Mouse (Mus musculus) gastrocnemius, adult 2 months (tissue): ENCODE measurements around the gene Ppfibp1. TPM values are rescaled to one million over a fixed set of nuclear protein-coding genes. Genes with fewer than 3 reads are reported as not detected.

Source experiments
- DNase-seq: peaks from one replicate; pipeline ENCODE4 v3.0.0; 2022
- H3K27ac ChIP-seq: fragments of 200-600 bp; 2 replicates; pipeline ENCODE4 v1.8.1; 2022; ENCODE audit warnings: mild to moderate bottlenecking
- H3K4me3 ChIP-seq: fragments of 200-600 bp; 2 replicates; pipeline ENCODE4 v1.8.1; 2022; ENCODE audit warnings: mild to moderate bottlenecking, moderate library complexity
- CTCF ChIP-seq: fragments of 200-600 bp; IDR thresholded peaks from 2 replicates; pipeline ENCODE4 v1.8.1; 2022; ENCODE audit warnings: antibody characterized with exemption, mild to moderate bottlenecking, moderate library complexity
- intact Hi-C: fragments of 180-260 bp; cut with DNase I; formaldehyde crosslinking; loops from one replicate; pipeline ENCODE4 v1.15.1; 2025
- long read RNA-seq, 2 experiments: library from polyadenylated mRNA; stranded (forward); transcript quantifications; one replicate each; pipeline ENCODE4 v2.0.0; 2021
- total RNA-seq, 2 experiments: library from RNA; stranded (reverse); gene quantifications; 2 replicates each; pipeline ENCODE4 v1.2.3; 2021

The Ppfibp1 gene
- 10 to 100 TPM; 40.3 to 44.8 TPM for total RNA-seq
- long read RNA-seq, experiment 1, full-length matches to known transcripts: 9 of 55 reads
- long read RNA-seq, experiment 1, partial matches to known transcripts: 3 of 55 reads
- long read RNA-seq, experiment 1, other reads (novel, unspliced or antisense): 43 of 55 reads
- long read RNA-seq, experiment 2, full-length matches to known transcripts: 6 of 36 reads
- long read RNA-seq, experiment 2, partial matches to known transcripts: 3 of 36 reads
- long read RNA-seq, experiment 2, other reads (novel, unspliced or antisense): 27 of 36 reads

GRCm38 (mm10) chr6:146887958-146888659 lies at the start of gene Ppfibp1:
Gene Ppfibp1, plus strand, starts transcription at chr6:146888487.
- Histone ChIP-seq H3K4me3 (peak within 1 kb of the TSS; percentile 99), H3K27ac (peak within 1 kb of the TSS; percentile 97)
- peak; percentile 99 for DNase-seq
- intact Hi-C loops: loop anchor here (1.0 to 5.0 kb wide), 3 partner anchors 58 to 104 kb away; no protein-coding TSS in a partner anchor
- no peak for TF ChIP-seq CTCF

- TF ChIP-seq CTCF: no peak
- no peak for DNase-seq
- Histone ChIP-seq H3K4me3 (no peak overlapping the region), H3K27ac (no peak overlapping the region)
- intact Hi-C loops: loop anchor here (10.0 kb wide), 1 partner anchor 256 kb away; the partner anchor contains the start of gene Klhl42
Observed at GRCm38 (mm10) chr6:146838863-146839262, 49.4 kb upstream of the Ppfibp1 start.

DNA sequence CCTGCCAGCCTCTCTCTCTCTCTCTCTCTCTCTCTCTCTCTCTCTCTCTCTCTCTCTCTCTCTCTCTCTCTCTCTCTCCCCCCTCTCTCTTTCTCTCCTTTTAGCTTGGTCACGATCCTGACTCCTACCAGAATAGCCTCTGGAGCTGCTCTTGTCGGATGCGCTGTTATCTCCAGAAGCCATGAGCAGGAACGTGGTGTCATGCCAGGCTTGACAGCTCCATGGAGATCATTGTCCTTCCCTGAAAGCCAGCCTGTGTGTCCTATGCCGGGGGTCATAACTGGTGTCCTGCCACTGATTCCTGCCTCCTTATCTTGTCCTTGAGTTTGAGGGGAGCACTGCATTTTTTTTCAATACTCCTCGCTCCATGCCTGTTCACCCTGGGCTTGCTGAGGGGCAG lies 43.4 kb upstream of the Ppfibp1 start:
- no peak overlapping the region for H3K27ac ChIP-seq
- intact Hi-C loops: no loop called here

GRCm38 (mm10) chr6:146845347-146845746 lies 42.9 kb upstream of the Ppfibp1 start:
- intact Hi-C loops: no loop called here
- DNase-seq: no peak
- no peak overlapping the region for H3K4me3 ChIP-seq
- no peak overlapping the region for H3K27ac ChIP-seq
- TF ChIP-seq CTCF: no peak

More for the DNA sequence above, 43.4 kb upstream of the Ppfibp1 start:
- no peak for DNase-seq
- no peak for TF ChIP-seq CTCF
- no peak overlapping the region for H3K4me3 ChIP-seq

GRCm38 (mm10) chr6:146845961-146846750 lies 42.1 kb upstream of the Ppfibp1 start:
- Histone ChIP-seq H3K27ac (peak overlapping the region; percentile 69), H3K4me3 (no peak overlapping the region)
- intact Hi-C loops: no loop called here
- no peak for TF ChIP-seq CTCF
- peak; percentile 44 for DNase-seq

- intact Hi-C loops: no loop called here
- no peak overlapping the region for H3K4me3 ChIP-seq
- no peak for TF ChIP-seq CTCF
Observed at GRCm38 (mm10) chr6:146847402-146847801, 40.9 kb upstream of the Ppfibp1 start.

DNA sequence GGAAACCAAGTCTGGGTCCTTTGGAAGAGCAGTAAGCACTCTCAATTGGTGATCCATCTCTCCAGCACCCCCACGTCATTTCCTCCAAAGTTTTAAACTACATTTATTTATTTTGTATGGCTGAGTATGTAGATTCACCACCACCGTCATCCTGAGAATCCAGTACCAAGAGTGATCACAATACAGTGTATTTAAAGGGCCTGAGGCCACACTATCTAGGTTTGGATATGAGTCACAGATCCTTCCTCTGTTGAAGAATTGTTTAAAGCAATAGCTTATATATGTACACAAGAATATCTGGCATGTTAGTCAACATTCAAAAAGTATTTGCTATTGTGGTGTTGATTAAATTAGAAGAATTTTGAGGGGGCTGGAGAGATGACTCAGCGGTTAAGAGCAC lies 40.0 kb upstream of the Ppfibp1 start:
- no peak for DNase-seq
- intact Hi-C loops: no loop called here
- Histone ChIP-seq H3K4me3 (no peak overlapping the region), H3K27ac (no peak overlapping the region)
- TF ChIP-seq CTCF: no peak

More at GRCm38 (mm10) chr6:146847402-146847801, 40.9 kb upstream of the Ppfibp1 start:
- DNase-seq: no peak
- no peak overlapping the region; the same call in 1 of the 2 replicates for H3K27ac ChIP-seq

GRCm38 (mm10) chr6:146850050-146850449 lies 38.2 kb upstream of the Ppfibp1 start, which contains the start of gene Smco2:
Gene Smco2, plus strand, starts transcription at chr6:146850104.
- H3K4me3 ChIP-seq: no peak within 1 kb of the TSS
- intact Hi-C loops: no loop called here
- no peak for DNase-seq
- no peak for TF ChIP-seq CTCF
- H3K27ac ChIP-seq: no peak within 1 kb of the TSS

DNA sequence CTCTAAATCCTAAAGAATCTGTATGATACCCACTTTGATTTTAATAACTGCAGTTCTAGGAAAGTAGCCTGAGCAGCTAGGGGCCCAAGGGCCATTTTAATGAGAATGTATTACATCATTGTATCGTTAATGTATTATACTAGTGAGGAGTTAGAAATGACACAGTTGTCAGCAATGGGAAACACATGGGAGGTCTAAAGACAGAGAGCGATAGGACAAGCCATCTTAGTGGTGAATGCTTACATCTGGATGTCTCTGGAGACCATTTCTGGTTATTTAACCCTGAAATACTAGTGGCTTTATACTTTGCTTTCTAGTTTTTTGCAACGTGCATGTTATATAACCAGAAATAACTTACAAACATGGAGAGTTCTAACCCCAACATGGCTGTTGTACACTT lies 36.4 kb upstream of the Ppfibp1 start:
- Histone ChIP-seq H3K27ac (no peak overlapping the region), H3K4me3 (no peak overlapping the region)
- TF ChIP-seq CTCF: no peak
- intact Hi-C loops: no loop called here
- no peak for DNase-seq

GRCm38 (mm10) chr6:146852739-146853138 lies 35.5 kb upstream of the Ppfibp1 start:
- TF ChIP-seq CTCF: no peak
- H3K4me3 ChIP-seq: no peak overlapping the region

GRCm38 (mm10) chr6:146855185-146855584 lies 33.1 kb upstream of the Ppfibp1 start:
- no peak for TF ChIP-seq CTCF
- intact Hi-C loops: no loop called here
- Histone ChIP-seq H3K27ac (no peak overlapping the region), H3K4me3 (no peak overlapping the region)
- DNase-seq: no peak

More at GRCm38 (mm10) chr6:146852739-146853138, 35.5 kb upstream of the Ppfibp1 start:
- intact Hi-C loops: no loop called here
- DNase-seq: no peak
- H3K27ac ChIP-seq: no peak overlapping the region

DNA sequence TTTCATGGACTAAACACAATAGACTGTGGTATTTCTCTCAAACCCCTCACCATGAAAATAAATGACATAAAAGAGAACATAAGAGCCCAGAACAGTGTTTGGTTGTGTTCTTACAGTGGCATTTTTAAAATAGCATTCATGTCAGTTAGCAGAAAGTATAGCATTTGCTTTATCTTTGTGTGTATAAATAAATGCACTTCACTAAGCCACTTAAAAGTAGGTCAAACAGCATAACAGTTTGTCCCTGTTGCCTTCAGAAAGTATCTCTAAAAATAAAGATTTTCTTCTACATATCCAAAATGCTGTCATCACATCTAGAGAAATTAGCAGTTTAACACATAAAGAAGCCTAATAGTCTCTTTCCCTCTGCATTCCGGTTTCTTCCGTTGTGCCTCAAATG lies 30.9 kb upstream of the Ppfibp1 start:
- no peak overlapping the region for H3K4me3 ChIP-seq
- no peak overlapping the region for H3K27ac ChIP-seq
- intact Hi-C loops: no loop called here
- TF ChIP-seq CTCF: no peak
- DNase-seq: no peak
